21 mouse cellular contexts compared by ENCODE assay signal in the genomic region with DNA sequence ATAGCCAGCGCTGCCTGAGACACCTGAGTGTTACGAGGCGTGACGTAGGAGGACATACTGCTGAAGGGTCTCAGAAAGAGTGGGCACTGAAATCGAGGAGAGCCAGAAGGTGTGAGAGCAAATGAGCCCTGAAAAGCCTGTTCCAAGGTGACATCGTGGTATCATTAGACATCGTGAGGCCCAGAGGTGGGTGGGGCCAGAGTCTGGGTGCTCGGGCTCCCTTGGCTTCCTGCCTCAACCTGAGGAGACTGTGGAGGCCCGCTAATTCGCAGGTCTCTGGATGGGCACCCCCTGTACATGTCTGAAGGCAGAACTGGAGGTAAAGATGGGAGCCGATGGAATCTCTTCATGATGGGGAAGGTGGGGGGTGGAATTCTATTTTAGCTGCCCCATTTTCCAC. TPM values are rescaled to one million over a fixed set of nuclear protein-coding genes. Genes with fewer than 3 reads are reported as not detected.
DNase-seq lines count a peak whose midpoint lies in the region; ATAC-seq lines count a peak whose summit lies in the region.
"Had no signal": no experiment of that assay in that cellular context is flagged by ENCODE, and none has a peak within 500 bp of the region (broad histone marks: within the 10 kb centered on the region; RNA-seq: fewer than 3 reads in every experiment).

No protein-coding gene starts in this region.

- H3K27ac ChIP-seq in forebrain, embryonic 11.5 days (ENCODE audit: low read depth, low read length), result no peak overlapping the region
- no peak overlapping the region for H3K27ac ChIP-seq in forebrain, embryonic 14.5 days (ENCODE audit: low read depth, low read length)
- peak overlapping the region; percentile 57; the same call in 1 of the 2 replicates for H3K27ac ChIP-seq in kidney, embryonic 16.5 days (ENCODE audit: low read length)
- H3K27ac ChIP-seq: embryonic facial prominence, embryonic 10.5 days; forebrain, embryonic 15.5 days; hindbrain, embryonic 12.5 days had no signal

- no peak overlapping the region for H3K9ac ChIP-seq in forebrain, embryonic 11.5 days (ENCODE audit: low read length)
- no peak overlapping the region for H3K9ac ChIP-seq in forebrain, embryonic 14.5 days (ENCODE audit: low read length)
- no peak overlapping the region for H3K9ac ChIP-seq in kidney, embryonic 16.5 days (replicated peaks; ENCODE audit: low read length)
- H3K9ac ChIP-seq: forebrain, embryonic 15.5 days; hindbrain, embryonic 12.5 days had no signal

- peak; percentile 30 for DNase-seq in forebrain, embryonic 11.5 days (ENCODE audit: low spot score)
- no peak for DNase-seq in forebrain, embryonic 14.5 days (ENCODE audit: low spot score)
- DNase-seq in kidney, adult 11 months, result no peak
- DNase-seq in ZHBTc4 (ENCODE audit: low read depth, low spot score), result peak; percentile 51
- DNase-seq in right cerebral cortex, postnatal 36 days (ENCODE audit: low spot score in 2 of 2), result no peak
- no peak for DNase-seq in thymus, postnatal 0 days (ENCODE audit: low spot score)
- DNase-seq: adrenal gland, adult 8-10 months; adrenal gland, postnatal 36 days; B cell, adult 2 months; cerebellum, adult 2 months; cerebellum, postnatal 10 days; gastrocnemius, postnatal 10 days; heart, postnatal 10 days; heart, postnatal 4 days had no signal

- no peaks in the 10 kb centered on the region for H3K36me3 ChIP-seq in forebrain, embryonic 11.5 days (ENCODE audit: control insufficient read depth, insufficient read depth, low read length)
- H3K36me3 ChIP-seq in forebrain, embryonic 14.5 days (ENCODE audit: control insufficient read depth, insufficient read depth, low read length), result no peaks in the 10 kb centered on the region
- H3K36me3 ChIP-seq in kidney, embryonic 16.5 days (ENCODE audit: insufficient read depth, low read length), result no peaks in the 10 kb centered on the region
- H3K36me3 ChIP-seq: embryonic facial prominence, embryonic 10.5 days; forebrain, embryonic 15.5 days; hindbrain, embryonic 12.5 days had no signal

- H3K9me3 ChIP-seq in forebrain, embryonic 11.5 days (ENCODE audit: control insufficient read depth, low read length), result no peaks in the 10 kb centered on the region
- H3K9me3 ChIP-seq in forebrain, embryonic 14.5 days (replicated peaks; ENCODE audit: control insufficient read depth, low read length), result no peaks in the 10 kb centered on the region
- no peaks in the 10 kb centered on the region for H3K9me3 ChIP-seq in kidney, embryonic 16.5 days (ENCODE audit: low read length)
- H3K9me3 ChIP-seq: embryonic facial prominence, embryonic 10.5 days; forebrain, embryonic 15.5 days had no signal

- WGBS in forebrain, embryonic 11.5 days, result 93% methylated on average over 11 of the region's 11 CpGs
- WGBS in forebrain, embryonic 14.5 days, result 94% methylated on average over 11 of the region's 11 CpGs
- WGBS in kidney, embryonic 16.5 days, result 71% methylated on average over 11 of the region's 11 CpGs

- H3K4me1 ChIP-seq in forebrain, embryonic 11.5 days (replicated peaks; ENCODE audit: control insufficient read depth, insufficient read depth, low read length), result no peaks in the 10 kb centered on the region
- H3K4me1 ChIP-seq in forebrain, embryonic 14.5 days (ENCODE audit: control insufficient read depth, insufficient read depth, low read length), result no peaks in the 10 kb centered on the region; the same call in 1 of the 2 replicates
- H3K4me1 ChIP-seq in kidney, embryonic 16.5 days (ENCODE audit: insufficient read depth, low read length), result peaks cover 3% of the 10 kb centered on the region; the same call in 1 of the 2 replicates
- H3K4me1 ChIP-seq: forebrain, embryonic 15.5 days; hindbrain, embryonic 12.5 days had no signal

- no peak overlapping the region for H3K4me3 ChIP-seq in forebrain, embryonic 11.5 days (ENCODE audit: low read depth, low read length)
- no peak overlapping the region for H3K4me3 ChIP-seq in forebrain, embryonic 14.5 days (ENCODE audit: low read depth, low read length)
- H3K4me3 ChIP-seq in kidney, embryonic 16.5 days (ENCODE audit: low read length), result no peak overlapping the region
- H3K4me3 ChIP-seq: embryonic facial prominence, embryonic 10.5 days; forebrain, embryonic 15.5 days; hindbrain, embryonic 12.5 days had no signal

- ATAC-seq in forebrain, embryonic 11.5 days (replicated peaks; ENCODE audit: low FRiP score), result no peak
- no peak for ATAC-seq in forebrain, embryonic 14.5 days
- no peak for ATAC-seq in kidney, embryonic 16.5 days (ENCODE audit: low FRiP score, low TSS enrichment)
- ATAC-seq: forebrain, embryonic 15.5 days; hindbrain, embryonic 16.5 days; Patski had no signal

- no peak overlapping the region for H3K4me2 ChIP-seq in forebrain, embryonic 11.5 days (ENCODE audit: low read depth, low read length, severe bottlenecking)
- no peak overlapping the region for H3K4me2 ChIP-seq in forebrain, embryonic 14.5 days (ENCODE audit: low read length)
- no peak overlapping the region for H3K4me2 ChIP-seq in kidney, embryonic 16.5 days (replicated peaks; ENCODE audit: low read depth, low read length)
- H3K4me2 ChIP-seq: forebrain, embryonic 15.5 days; hindbrain, embryonic 12.5 days had no signal

- H3K27me3 ChIP-seq in forebrain, embryonic 11.5 days (ENCODE audit: control insufficient read depth, insufficient read depth, low read length), result no peaks in the 10 kb centered on the region
- no peaks in the 10 kb centered on the region for H3K27me3 ChIP-seq in forebrain, embryonic 14.5 days (replicated peaks; ENCODE audit: control insufficient read depth, insufficient read depth, low read length)
- no peaks in the 10 kb centered on the region for H3K27me3 ChIP-seq in kidney, embryonic 16.5 days (ENCODE audit: insufficient read depth, low read length)
- H3K27me3 ChIP-seq: CH12.LX; forebrain, embryonic 15.5 days; hindbrain, embryonic 12.5 days; Patski had no signal

RNA-seq across cellular contexts. Expression of gene Arhgap25, which starts 13.2 kb away (rescaled TPM):
- polyA plus RNA-seq in forebrain, embryonic 11.5 days (2014; fragmentation: Nextera tagmentation; extraction: Ambion mirVana), result 2.0 and 2.7 TPM in 2 replicates
- polyA plus RNA-seq in forebrain, embryonic 14.5 days (2014; fragmentation: Nextera tagmentation; extraction: Ambion mirVana), result 1.2 and 2.2 TPM in 2 replicates
- 5.4 and 6.3 TPM in 2 replicates for polyA plus RNA-seq in kidney, embryonic 16.5 days (2015; fragmentation: Nextera tagmentation; extraction: Ambion mirVana)
- polyA plus RNA-seq in thymus, postnatal 0 days (2015; fragmentation: Nextera tagmentation; extraction: Ambion mirVana), result 34.5 and 34.6 TPM in 2 replicates

Comparison
In these comparisons a context has a peak if more than half of its experiments do, and no peak if none do; other contexts are left out.
1. DNase-seq: peak in forebrain, embryonic 11.5 days (single experiment) and ZHBTc4 (single experiment); none in forebrain, embryonic 14.5 days (single experiment), kidney, adult 11 months (single experiment), right cerebral cortex, postnatal 36 days (0 of 2) and thymus, postnatal 0 days (single experiment).